Mouse (Mus musculus) liver, embryonic 12.5 days (tissue): ENCODE results near the gene Ada. TPM values are rescaled to one million over a fixed set of nuclear protein-coding genes. Genes with fewer than 3 reads are reported as not detected.
"Not testable (repeated sequence)": the region's sequence is repeated elsewhere in the genome, so short reads cannot be mapped to it uniquely, and the experiment has no call there.

Experiments
- ATAC-seq: fragments of 200-750 bp; cut with Nextera tagmentation; 2 replicates; pipeline ENCODE4 v1.8.0; 2017; ENCODE audit warnings: moderate number of reproducible peaks, mild to moderate bottlenecking, moderate library complexity
- H3K27ac ChIP-seq: fragments of 300-500 bp; sonication (generic); 2 replicates; pipeline ENCODE4 v1.5.1; 2016; ENCODE audit warnings: mild to moderate bottlenecking
- H3K27me3 ChIP-seq: fragments of 300-500 bp; sonication (generic); replicated peaks from 2 replicates; pipeline ENCODE4 v1.6.1; 2016; ENCODE audit warnings: mild to moderate bottlenecking, moderate library complexity
- H3K36me3 ChIP-seq: fragments of 300-500 bp; sonication (generic); 2 replicates; pipeline ENCODE4 v1.6.1; 2016; ENCODE audit warnings: mild to moderate bottlenecking, moderate library complexity
- H3K4me1 ChIP-seq: fragments of 300-500 bp; sonication (generic); 2 replicates; pipeline ENCODE4 v1.6.1; 2016
- H3K4me2 ChIP-seq: fragments of 300-500 bp; sonication (generic); 2 replicates; pipeline ENCODE4 v1.6.1; 2016; ENCODE audit warnings: mild to moderate bottlenecking, moderate library complexity
- H3K4me3 ChIP-seq: fragments of 300-500 bp; sonication (generic); 2 replicates; pipeline ENCODE4 v1.5.1; 2016; ENCODE audit warnings: mild to moderate bottlenecking, moderate library complexity
- H3K9ac ChIP-seq: fragments of 300-500 bp; sonication (generic); 2 replicates; pipeline ENCODE4 v1.6.1; 2016; ENCODE audit warnings: mild to moderate bottlenecking, moderate library complexity
- H3K9me3 ChIP-seq: fragments of 300-500 bp; sonication (generic); replicated peaks from 2 replicates; pipeline ENCODE4 v1.6.1; 2016; ENCODE audit warnings: mild to moderate bottlenecking, moderate library complexity
- whole genome bisulfite sequencing: fragments of 180-500 bp; shearing (Covaris S2); methylation state at CpG from one replicate; pipeline ENCODE4 v1.1.7; 2016; ENCODE audit not compliant: insufficient replicate concordance; 5-methylcytosine and 5-hydroxymethylcytosine counted together
- polyA plus RNA-seq: library from polyadenylated mRNA; unstranded; fragments of >200 nt; fragmentation: Nextera tagmentation; extraction: Ambion mirVana; gene quantifications from 2 replicates; pipeline ENCODE4 v1.2.1, GENCODE M21; 2016

Gene Ada
- polyA plus RNA-seq, 1 experiment from 2014 or later: 6.7 TPM

DNA sequence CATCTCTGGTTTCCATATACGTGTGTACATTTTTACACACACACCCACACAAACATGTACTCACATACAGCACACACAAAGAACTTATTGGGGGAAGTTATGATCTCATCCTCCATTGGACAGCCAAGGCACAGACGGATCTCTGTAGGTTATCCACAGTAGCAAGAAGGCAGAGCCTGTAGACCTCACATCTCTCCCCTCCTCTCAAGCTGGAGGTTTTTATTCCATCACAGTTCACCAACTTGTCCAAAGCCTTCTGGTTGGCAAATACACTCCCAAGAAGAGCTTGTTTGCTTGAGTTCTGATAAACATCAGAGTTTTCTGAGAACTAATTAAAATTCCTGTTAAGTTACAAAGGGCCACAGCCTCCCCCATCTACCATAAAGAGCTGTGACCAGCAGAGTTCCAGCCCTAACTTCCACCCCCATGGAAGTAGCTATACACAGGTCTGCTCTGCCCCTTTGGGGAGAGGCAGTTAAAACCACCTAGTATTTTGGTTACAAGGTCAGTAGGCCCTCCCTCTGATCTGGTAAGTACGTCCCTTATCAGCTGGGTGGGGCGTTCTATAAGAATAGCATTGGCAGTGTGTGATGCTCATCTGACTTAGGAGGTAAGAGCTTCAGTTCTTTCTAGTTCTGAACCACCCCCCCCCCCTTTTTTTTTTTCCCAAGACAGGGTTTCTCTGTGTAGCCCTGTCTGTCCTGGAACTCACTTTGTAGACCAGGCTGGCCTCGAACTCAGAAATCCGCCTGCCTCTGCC is 58.0 kb downstream of the Ada start:
- WGBS: 49% methylated on average over 6 of the region's 6 CpGs
- peak overlapping the region; percentile 49 for H3K4me2 ChIP-seq
- no peaks in the 10 kb centered on the region for H3K9me3 ChIP-seq
- peaks cover 99% of the 10 kb centered on the region for H3K4me1 ChIP-seq
- peak; percentile 69 for ATAC-seq
- no peak overlapping the region for H3K4me3 ChIP-seq
- peak overlapping the region; percentile 85 for H3K27ac ChIP-seq
- H3K36me3 ChIP-seq: no peaks in the 10 kb centered on the region
- no peaks in the 10 kb centered on the region for H3K27me3 ChIP-seq
- peak overlapping the region; percentile 40 for H3K9ac ChIP-seq

- peak overlapping the region; percentile 49 for H3K4me2 ChIP-seq
- 67% methylated on average over 8 of the region's 8 CpGs for WGBS
Observed at GRCm38 (mm10) chr2:163690409-163691304, 59.4 kb downstream of the Ada start.

DNA sequence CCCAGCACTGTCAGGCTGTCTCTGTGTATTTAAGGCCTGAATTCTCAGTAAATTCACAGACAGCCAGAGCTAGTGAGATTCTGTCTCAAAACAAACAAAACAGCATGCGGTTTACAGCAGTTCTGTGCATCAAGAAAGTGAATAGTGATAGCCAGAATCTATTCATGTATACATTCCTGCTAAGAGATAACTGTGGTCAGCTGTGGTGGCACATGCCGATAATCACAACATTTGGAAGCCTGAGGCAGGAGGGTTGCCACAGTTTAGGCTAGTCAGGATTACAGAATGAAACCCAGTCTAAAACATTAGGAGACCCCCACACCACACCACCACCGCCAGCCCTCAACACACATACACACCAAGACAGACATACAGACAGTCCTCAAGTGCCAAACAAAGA is 60.3 kb downstream of the Ada start:
- Histone ChIP-seq H3K9me3 (no peaks in the 10 kb centered on the region), H3K4me1 (peaks cover 99% of the 10 kb centered on the region), H3K27ac (peak overlapping the region; percentile 70), H3K4me2 (0 out of 2 replicates have a peak overlapping the region, but pooled peaks have one; percentile 3), H3K36me3 (no peaks in the 10 kb centered on the region), H3K27me3 (no peaks in the 10 kb centered on the region), H3K4me3 (no peak overlapping the region), H3K9ac (no peak overlapping the region)
- 42% methylated on average over 3 of the region's 3 CpGs for WGBS
- ATAC-seq: peak; percentile 36; the same call in 1 of the 2 replicates

More at GRCm38 (mm10) chr2:163690409-163691304, 59.4 kb downstream of the Ada start:
- no peak overlapping the region for H3K4me3 ChIP-seq
- no peaks in the 10 kb centered on the region for H3K36me3 ChIP-seq
- no peaks in the 10 kb centered on the region for H3K9me3 ChIP-seq
- peaks cover 99% of the 10 kb centered on the region for H3K4me1 ChIP-seq
- no peak for ATAC-seq
- no peak overlapping the region; the same call in 1 of the 2 replicates for H3K9ac ChIP-seq
- H3K27me3 ChIP-seq: no peaks in the 10 kb centered on the region
- peak overlapping the region; percentile 85 for H3K27ac ChIP-seq

DNA sequence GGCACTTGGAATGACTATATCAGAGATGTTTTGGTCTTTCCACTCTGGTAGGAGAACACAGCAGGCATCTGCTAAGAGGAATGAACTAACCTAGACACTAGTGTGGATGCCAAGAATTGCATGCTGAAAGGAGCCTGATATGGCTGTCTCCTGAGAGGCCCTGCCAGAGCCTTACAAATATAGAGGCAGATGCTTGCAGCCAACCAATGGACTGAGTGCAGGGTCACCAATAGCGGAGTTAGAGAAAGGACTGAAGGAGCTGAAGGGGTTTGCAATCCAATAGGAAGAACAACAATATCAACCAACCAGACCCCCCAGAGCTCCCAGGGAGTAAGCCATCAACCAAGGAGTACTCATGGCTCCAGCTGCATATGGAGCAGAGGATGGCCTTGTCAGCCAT is 61.7 kb downstream of the Ada start:
- H3K9me3 ChIP-seq, H3K27ac ChIP-seq, ATAC-seq, H3K9ac ChIP-seq, H3K4me3 ChIP-seq, H3K27me3 ChIP-seq, H3K36me3 ChIP-seq, H3K4me2 ChIP-seq: not testable (repeated sequence)
- 85% methylated on average over 1 of the region's 1 CpGs for WGBS
- peaks cover 96% of the 10 kb centered on the region for H3K4me1 ChIP-seq

DNA sequence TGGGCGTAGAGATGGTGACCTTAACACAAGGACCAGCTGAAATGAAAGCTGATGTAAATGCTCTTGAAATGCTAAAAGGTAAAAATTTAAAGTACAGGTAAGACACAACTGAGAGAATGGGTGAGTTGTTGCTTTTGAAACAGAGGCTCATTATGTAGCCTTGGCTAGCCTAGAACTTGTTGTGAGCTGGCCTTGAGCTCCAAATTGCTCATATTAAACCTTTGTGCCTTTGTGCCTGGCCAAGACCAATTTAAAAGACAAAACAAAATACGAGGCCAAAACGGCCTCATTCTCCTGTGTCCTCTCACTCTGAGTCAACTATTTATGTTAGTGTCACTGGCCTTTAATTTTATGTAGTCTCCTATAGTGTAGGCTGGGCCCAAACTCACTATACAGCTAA is 63.2 kb downstream of the Ada start:
- Histone ChIP-seq H3K4me1 (peaks cover 94% of the 10 kb centered on the region), H3K4me3 (no peak overlapping the region), H3K36me3 (no peaks in the 10 kb centered on the region), H3K9me3 (no peaks in the 10 kb centered on the region), H3K27me3 (no peaks in the 10 kb centered on the region), H3K27ac (peak overlapping the region; percentile 61; the same call in 1 of the 2 replicates), H3K9ac (0 out of 2 replicates have a peak overlapping the region, but pooled peaks have one; percentile 24), H3K4me2 (peak overlapping the region; percentile 36)
- 78% methylated on average over 3 of the region's 3 CpGs for WGBS
- no peak for ATAC-seq

- no peaks in the 10 kb centered on the region for H3K27me3 ChIP-seq
- no peak overlapping the region for H3K4me3 ChIP-seq
- no peaks in the 10 kb centered on the region for H3K36me3 ChIP-seq
- peak overlapping the region; percentile 61; the same call in 1 of the 2 replicates for H3K27ac ChIP-seq
- H3K4me1 ChIP-seq: peaks cover 94% of the 10 kb centered on the region
- 24% methylated on average over 5 of the region's 5 CpGs for WGBS
- H3K9ac ChIP-seq: peak overlapping the region; percentile 14; the same call in 1 of the 2 replicates
- peak overlapping the region; percentile 36 for H3K4me2 ChIP-seq
- peak; percentile 64 for ATAC-seq
- no peaks in the 10 kb centered on the region for H3K9me3 ChIP-seq
Observed at GRCm38 (mm10) chr2:163686233-163686632, 63.8 kb downstream of the Ada start.

DNA sequence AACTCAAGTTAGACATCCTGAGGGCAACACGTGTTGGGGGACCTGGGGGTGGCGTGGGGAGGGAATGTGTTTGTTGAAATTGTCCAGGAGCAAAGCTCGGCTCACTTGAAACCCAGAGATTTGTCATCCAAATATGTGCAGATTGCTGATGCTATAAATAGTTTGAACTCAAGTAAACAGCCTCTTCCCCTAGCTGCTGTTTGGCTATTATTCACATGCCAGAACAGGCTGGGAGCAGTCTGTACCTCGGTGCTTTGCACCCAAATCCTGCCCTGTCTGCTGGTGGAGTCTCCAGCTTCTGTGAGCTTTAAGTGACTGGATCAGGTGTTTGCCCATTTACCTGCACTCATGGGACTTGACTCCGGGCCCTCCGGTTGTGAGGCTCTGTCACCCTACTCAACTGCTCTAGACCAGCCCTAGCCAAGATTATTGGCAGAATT is 64.3 kb downstream of the Ada start:
- H3K9ac ChIP-seq: peak overlapping the region; percentile 14; the same call in 1 of the 2 replicates
- peaks cover 92% of the 10 kb centered on the region for H3K4me1 ChIP-seq
- H3K9me3 ChIP-seq: no peaks in the 10 kb centered on the region
- ATAC-seq: no peak
- H3K4me3 ChIP-seq: no peak overlapping the region
- peaks cover under 1% of the 10 kb centered on the region; the same call in 1 of the 2 replicates for H3K36me3 ChIP-seq
- peak overlapping the region; percentile 61; the same call in 1 of the 2 replicates for H3K27ac ChIP-seq
- H3K4me2 ChIP-seq: peak overlapping the region; percentile 36
- H3K27me3 ChIP-seq: no peaks in the 10 kb centered on the region
- WGBS: 47% methylated on average over 6 of the region's 6 CpGs

- WGBS: 49% methylated on average over 4 of the region's 4 CpGs
- no peak overlapping the region for H3K9ac ChIP-seq
Observed at GRCm38 (mm10) chr2:163685287-163685686, 64.8 kb downstream of the Ada start.

DNA sequence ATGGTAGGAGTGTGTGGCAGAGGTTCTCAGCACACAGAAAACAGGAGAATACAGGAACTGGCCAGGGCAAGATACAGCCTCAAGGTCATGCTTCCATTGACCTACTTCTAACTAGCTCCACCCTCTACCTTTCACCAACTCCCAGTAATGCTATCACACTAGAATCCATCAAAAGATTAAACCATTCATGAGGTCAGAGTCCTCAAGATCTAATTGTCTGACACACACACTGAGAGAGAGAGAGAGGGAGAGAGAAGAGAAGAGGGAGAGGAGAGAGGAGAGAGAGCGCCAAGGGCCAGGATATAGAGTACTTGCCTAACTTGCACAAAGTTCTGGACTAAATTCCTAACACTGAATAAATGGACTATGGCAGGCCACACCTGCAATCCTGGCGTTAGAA is 67.7 kb downstream of the Ada start:
- H3K27me3 ChIP-seq: no peaks in the 10 kb centered on the region
- 74% methylated on average over 2 of the region's 2 CpGs for WGBS
- peaks cover 65% of the 10 kb centered on the region for H3K4me1 ChIP-seq
- H3K9ac ChIP-seq: no peak overlapping the region
- H3K36me3 ChIP-seq: peaks cover 4% of the 10 kb centered on the region; the same call in 1 of the 2 replicates
- ATAC-seq: no peak
- no peaks in the 10 kb centered on the region for H3K9me3 ChIP-seq
- H3K4me2 ChIP-seq: no peak overlapping the region
- H3K27ac ChIP-seq: no peak overlapping the region
- no peak overlapping the region for H3K4me3 ChIP-seq

More at GRCm38 (mm10) chr2:163685287-163685686, 64.8 kb downstream of the Ada start:
- no peak for ATAC-seq
- peak overlapping the region; percentile 3; the same call in 1 of the 2 replicates for H3K27ac ChIP-seq
- H3K4me2 ChIP-seq: no peak overlapping the region
- H3K4me3 ChIP-seq: no peak overlapping the region
- H3K36me3 ChIP-seq: peaks cover 4% of the 10 kb centered on the region; the same call in 1 of the 2 replicates
- peaks cover 88% of the 10 kb centered on the region for H3K4me1 ChIP-seq
- H3K9me3 ChIP-seq: no peaks in the 10 kb centered on the region
- no peaks in the 10 kb centered on the region for H3K27me3 ChIP-seq

DNA sequence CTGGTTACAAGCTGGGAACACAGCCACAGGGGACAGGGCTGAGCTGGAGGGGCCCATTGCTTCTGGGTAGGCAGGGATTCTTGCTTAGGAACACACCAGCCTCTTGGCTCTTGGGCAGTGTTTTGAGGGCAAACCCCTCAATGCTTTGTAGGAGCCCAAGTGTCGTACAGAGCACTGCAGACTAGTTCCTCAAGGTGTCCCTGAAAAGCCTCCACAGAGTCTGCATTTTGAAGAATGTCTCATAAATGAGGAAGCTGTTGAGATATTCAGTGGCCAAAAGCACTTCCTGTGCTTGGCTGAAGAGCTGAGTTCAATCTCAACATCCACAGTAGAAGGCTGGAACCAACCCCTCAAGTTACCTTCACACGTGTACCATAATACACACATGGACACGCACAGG is 73.3 kb downstream of the Ada start:
- no peak overlapping the region for H3K9ac ChIP-seq
- peaks cover 52% of the 10 kb centered on the region for H3K4me1 ChIP-seq
- no peak overlapping the region for H3K27ac ChIP-seq
- no peak for ATAC-seq
- WGBS: 73% methylated on average over 3 of the region's 3 CpGs
- no peak overlapping the region for H3K4me2 ChIP-seq
- peaks cover 4% of the 10 kb centered on the region; the same call in 1 of the 2 replicates for H3K36me3 ChIP-seq
- no peak overlapping the region for H3K4me3 ChIP-seq
- no peaks in the 10 kb centered on the region for H3K27me3 ChIP-seq
- no peaks in the 10 kb centered on the region for H3K9me3 ChIP-seq
